Mouse (Mus musculus) frontal cortex, adult (tissue): ENCODE measurements around the gene Coil.
"Not testable (repeated sequence)": the region's sequence is repeated elsewhere in the genome, so short reads cannot be mapped to it uniquely, and the experiment has no call there.

Experiments
- ATAC-seq: cut with Nextera tagmentation; 2 replicates; pipeline ENCODE4 v1.9.2; 2017; ENCODE audit warnings: mild to moderate bottlenecking, moderate library complexity, mixed read lengths; ENCODE audit not compliant: low TSS enrichment

Coil gene

GRCm38 (mm10) chr11:89039325-89039724 lies 69.3 kb downstream of the Coil start:
- ATAC-seq: peak; percentile 74

- not testable (repeated sequence) for ATAC-seq
These were observed 71.0 kb downstream of the Coil start for GRCm38 (mm10) chr11:89041073-89041472.
